Mouse (Mus musculus) right cerebral cortex, adult 2 months (tissue): ENCODE results near the gene Zfp874a.
"Not testable (repeated sequence)": the region's sequence is repeated elsewhere in the genome, so short reads cannot be mapped to it uniquely, and the experiment has no call there.

Source experiments
- DNase-seq, 2 experiments: peaks; one replicate each; pipeline ENCODE4 v3.0.0; 2021 to 2022; ENCODE audit warnings: low spot score in 2 of 2

The Zfp874a gene

GRCm38 (mm10) chr13:67451172-67452020, at the start of gene Zfp874a:
Gene Zfp874a (minus strand): TSS chr13:67451624.
- DNase-seq = peak; percentile 91 to 98

- DNase-seq = no peak
Measured at GRCm38 (mm10) chr13:67500908-67501307, 49.5 kb upstream of the Zfp874a start.

GRCm38 (mm10) chr13:67500084-67500719, 48.8 kb upstream of the Zfp874a start, which contains the start of gene Zfp58:
Gene Zfp58 (minus strand): TSS chr13:67500555.
- DNase-seq = peak; percentile 89 to 95

GRCm38 (mm10) chr13:67495631-67496030, 44.2 kb upstream of the Zfp874a start:
- DNase-seq = no peak

DNA sequence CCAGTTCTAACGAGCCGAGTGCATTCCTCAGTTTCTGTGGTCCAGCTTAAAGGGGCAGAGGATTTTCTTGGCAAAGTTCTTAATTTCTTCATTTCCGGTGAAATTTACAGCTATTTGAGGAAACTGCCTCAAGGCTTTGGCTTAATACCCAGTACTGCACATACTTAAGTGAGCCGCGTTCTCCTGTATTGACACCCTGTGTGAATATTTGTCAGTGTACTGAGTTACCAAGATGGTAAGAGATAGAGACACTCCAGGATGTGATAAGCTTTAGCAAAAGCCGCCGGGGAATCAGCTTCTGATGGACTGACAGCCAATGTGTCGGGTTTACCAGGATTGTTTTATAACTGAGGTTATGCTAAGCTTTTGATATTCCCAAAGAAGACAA, 33.0 kb upstream of the Zfp874a start:
- DNase-seq = peak; percentile 10 to 41

DNA sequence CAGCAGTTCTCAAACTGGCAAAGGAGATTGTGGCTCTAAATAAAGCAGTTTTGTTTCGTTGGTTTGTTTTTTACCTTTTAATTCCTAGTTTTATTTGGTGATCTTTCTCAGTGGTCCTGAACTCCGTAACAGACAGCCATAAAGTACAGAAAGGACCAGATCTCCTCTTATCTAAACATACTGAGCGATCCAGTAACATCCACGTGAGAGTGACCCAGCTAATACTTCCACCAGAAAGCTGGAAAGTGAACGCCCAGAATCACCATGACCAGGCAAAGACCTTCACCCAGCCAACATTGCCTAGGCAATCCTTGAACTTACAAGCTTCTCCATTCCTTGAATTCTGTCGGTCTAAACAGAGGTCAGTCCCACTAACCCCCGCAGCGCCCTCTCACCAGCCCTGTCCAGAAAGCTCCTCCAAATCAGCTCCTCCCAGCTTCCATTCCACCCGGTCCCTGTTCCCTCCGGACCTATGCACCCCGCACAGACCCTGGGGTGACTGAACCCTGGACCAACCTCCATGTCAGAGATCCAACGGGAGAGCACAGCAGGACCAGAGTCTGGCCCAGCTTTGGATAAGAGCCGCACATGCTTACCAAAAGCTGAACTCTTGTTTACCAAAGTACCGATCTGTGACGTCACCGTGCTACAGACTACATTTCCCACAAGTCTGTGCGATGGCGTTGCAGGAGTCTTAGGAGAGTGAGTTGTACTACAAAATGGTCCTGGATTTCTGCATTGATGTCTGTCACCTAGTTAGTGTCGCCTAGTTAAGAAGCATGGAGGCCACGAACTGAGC, 32.4 kb upstream of the Zfp874a start, which contains the start of gene Zfp874b:
Gene Zfp874b (minus strand): TSS at position 634 of the 799 bp plus-strand sequence.
- DNase-seq = peak; percentile 90 to 96

- DNase-seq = no peak
Measured at GRCm38 (mm10) chr13:67481528-67481927, 30.1 kb upstream of the Zfp874a start.

- DNase-seq = no peak
Measured at GRCm38 (mm10) chr13:67469274-67469673, 17.9 kb upstream of the Zfp874a start.

DNA sequence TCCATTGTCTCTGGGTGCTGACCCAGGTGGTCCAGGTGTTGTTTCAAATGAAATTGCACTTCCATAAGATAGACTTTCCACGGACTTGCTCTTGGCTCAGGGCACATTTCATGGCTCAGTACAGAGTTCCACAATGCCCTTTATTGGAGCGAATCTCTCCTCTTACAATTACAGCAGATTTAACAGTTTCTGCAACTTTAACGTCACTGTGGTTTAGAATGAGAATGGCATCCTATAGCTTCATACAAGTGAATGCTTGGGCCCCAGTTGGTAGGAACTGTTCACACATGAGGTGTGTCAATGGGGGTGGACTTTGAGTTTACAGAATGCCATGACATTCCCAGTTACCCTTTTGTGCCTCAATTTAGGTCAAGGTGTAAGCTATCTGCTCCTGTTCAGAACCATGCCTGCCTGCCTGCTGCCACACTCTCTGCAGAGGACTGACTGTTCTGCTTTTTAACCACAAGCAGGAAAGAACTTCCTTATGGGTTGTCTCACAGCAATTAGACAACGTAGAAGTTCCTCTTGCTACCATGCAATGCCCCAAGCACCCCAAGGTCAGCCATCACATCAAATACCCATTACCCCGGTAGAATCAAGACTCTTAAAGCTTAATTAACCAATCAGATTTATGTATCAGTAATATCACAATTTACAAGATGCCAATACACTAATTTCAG, 12.2 kb upstream of the Zfp874a start:
- DNase-seq = not testable (repeated sequence)

DNA sequence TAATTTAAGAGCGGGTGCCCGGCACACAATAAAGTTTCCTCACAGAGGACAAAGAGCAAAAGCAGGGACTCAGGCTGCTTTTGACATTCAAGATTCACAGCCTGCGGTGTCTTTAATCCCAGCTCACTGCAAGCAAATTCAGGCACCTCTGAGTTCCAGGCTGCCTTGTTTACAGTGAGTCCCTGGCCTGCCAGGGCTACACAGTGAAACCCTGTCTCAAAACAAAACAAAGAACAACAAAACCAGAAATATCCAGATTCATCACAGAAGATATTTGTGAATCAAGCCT, 541 bp upstream of the Zfp874a start:
- no peak for DNase-seq

- DNase-seq = not testable (repeated sequence)
Measured at GRCm38 (mm10) chr13:67437095-67437494, 14.3 kb downstream of the Zfp874a start.

GRCm38 (mm10) chr13:67428116-67428515, 23.3 kb downstream of the Zfp874a start:
- no peak for DNase-seq

DNA sequence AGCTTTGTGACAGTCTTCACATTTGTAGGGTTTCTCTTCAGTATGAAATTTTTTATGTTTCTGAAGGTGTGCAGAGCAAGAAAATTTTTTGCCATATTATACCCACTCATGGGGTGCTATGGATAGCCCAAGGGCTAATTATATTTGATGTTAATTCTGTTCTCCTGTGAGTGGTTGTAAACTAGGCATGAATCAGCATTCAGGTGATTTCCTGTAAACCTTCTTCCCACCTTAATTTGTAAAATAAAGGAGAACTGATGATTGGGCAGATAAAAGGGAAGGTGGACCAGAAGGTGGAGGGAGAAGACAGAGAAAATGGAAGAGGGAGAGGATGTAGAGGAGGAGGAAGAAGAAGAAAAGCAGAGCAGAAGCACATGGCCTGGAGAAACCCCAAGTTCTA, 25.7 kb downstream of the Zfp874a start:
- DNase-seq = not testable (repeated sequence)

- DNase-seq = not testable (repeated sequence)
Measured at GRCm38 (mm10) chr13:67422532-67422931, 28.9 kb downstream of the Zfp874a start.

GRCm38 (mm10) chr13:67421207-67421857, 30.1 kb downstream of the Zfp874a start, which contains the start of gene Zfp459:
Gene Zfp459 (minus strand): TSS chr13:67421418.
- DNase-seq = peak; percentile 45 to 63

- no peak for DNase-seq
Measured at GRCm38 (mm10) chr13:67420558-67421206, 30.7 kb downstream of the Zfp874a start.

GRCm38 (mm10) chr13:67416811-67417210, 34.6 kb downstream of the Zfp874a start:
- no peak for DNase-seq

DNA sequence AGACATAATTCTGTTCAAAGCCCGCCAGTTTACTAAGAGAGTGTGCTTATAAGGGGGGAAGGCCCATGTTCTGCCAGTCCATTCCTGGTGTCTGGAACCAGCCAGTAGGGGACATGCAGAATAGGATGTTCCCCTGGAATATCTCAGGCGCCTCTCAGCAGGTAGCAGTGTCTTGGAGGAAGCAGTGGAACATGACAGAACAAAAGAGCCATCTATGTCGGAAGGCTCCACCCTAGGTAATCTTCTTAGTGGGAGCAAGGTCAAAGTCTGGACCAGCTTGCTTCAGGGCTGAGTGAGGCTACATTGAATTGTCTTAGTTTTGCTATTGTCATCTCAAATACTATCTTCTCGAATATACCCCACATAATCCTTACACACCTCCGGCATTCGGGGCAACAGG, 35.7 kb downstream of the Zfp874a start:
- DNase-seq = no peak

DNA sequence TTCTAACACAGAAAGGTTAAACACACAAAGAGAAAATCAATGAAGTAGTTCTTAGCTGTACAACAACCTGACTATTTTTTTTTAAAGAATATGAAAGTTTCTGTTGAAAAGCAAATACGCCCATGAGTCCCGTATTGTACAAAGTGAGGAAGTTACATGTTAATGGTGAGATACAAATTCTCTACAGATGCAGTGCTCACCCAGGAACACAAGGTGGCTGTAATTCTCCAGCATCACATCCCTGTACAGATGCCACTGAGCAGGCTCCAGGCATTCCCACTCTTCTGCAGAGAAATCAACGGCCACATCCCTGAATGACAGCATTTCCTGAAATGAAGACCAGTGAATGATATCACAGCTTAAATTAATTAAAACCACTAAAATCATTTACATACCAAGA, 37.8 kb downstream of the Zfp874a start:
- DNase-seq = not testable (repeated sequence)

GRCm38 (mm10) chr13:67399183-67399903, 52.1 kb downstream of the Zfp874a start, which contains the start of gene Zfp429:
Gene Zfp429 (minus strand): TSS chr13:67399819.
- DNase-seq = peak; percentile 69 to 82
